Mouse (Mus musculus): Measurements from ENCODE around the gene Npr2.

DNA sequence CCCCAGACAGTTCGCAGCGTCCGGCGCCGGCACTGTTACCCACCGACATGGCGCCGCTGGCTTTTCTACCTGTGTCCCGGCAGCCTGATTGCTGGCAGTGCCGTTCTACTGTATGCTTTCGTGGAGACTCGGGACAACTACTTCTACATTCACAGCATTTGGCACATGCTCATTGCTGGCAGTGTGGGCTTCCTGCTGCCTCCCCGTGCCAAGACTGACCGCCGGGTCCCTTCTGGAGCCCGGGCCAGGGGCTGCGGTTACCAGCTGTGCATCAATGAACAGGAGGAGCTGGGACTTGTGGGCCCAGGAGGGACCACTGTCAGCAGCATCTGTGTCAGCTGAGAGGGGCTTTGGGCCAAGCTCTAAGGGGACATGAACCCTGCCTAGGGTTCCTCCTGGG, 58.3 kb downstream of the Npr2 start:
- no peak for TF ChIP-seq CTCF (IDR thresholded peaks at IDR 0.05)
- no peak for TF ChIP-seq EP300 (IDR thresholded peaks at IDR 0.05)
